Mouse (Mus musculus) MEL (cell line): ENCODE measurements around the gene Ccna1. TPM values are rescaled to one million over a fixed set of nuclear protein-coding genes. Genes with fewer than 3 reads are reported as not detected.

Source experiments
- DNase-seq: peaks from one replicate; pipeline ENCODE4 v3.0.0; 2011; ENCODE audit warnings: low read depth, low spot score
- H3K27ac ChIP-seq: 2 replicates; pipeline ENCODE4 v1.5.1; 2012; ENCODE audit warnings: low read depth, mild to moderate bottlenecking, control low read depth, low read length, moderate library complexity; ENCODE audit not compliant: control insufficient read depth
- H3K27me3 ChIP-seq, 2 experiments: fragments of 150-350 bp in 1 of 2; sonication (generic) in 1 of 2; 2 replicates each; pipeline ENCODE4 v1.6.1; 2012; ENCODE audit warnings: low read length in 2 of 2, mild to moderate bottlenecking in 2 of 2, improper control_type of control experiment in 1 of 2, moderate library complexity in 1 of 2; ENCODE audit not compliant: insufficient read depth in 2 of 2, control insufficient read depth in 1 of 2
- H3K36me3 ChIP-seq, 2 experiments: 2 replicates each; pipeline ENCODE4 v1.6.1; 2012 to 2014; ENCODE audit warnings: low read length in 2 of 2, improper control_type of control experiment in 1 of 2, inconsistent platforms in 1 of 2, mild to moderate bottlenecking in 1 of 2; ENCODE audit not compliant: insufficient read depth in 2 of 2, control insufficient read depth in 1 of 2
- H3K4me1 ChIP-seq, 2 experiments: fragments of 150-350 bp in 1 of 2; sonication (generic) in 1 of 2; 2 replicates each; pipeline ENCODE4 v1.6.1; 2012; ENCODE audit warnings: low read length in 2 of 2, improper control_type of control experiment in 1 of 2, mild to moderate bottlenecking in 1 of 2; ENCODE audit not compliant: insufficient read depth in 2 of 2, control insufficient read depth in 1 of 2
- H3K4me3 ChIP-seq, 2 experiments: fragments of 150-350 bp in 1 of 2; sonication (generic) in 1 of 2; 2 replicates each; pipeline ENCODE4 v1.5.1; 2012; ENCODE audit warnings: low read depth in 2 of 2, low read length in 2 of 2, mild to moderate bottlenecking in 2 of 2, moderate library complexity in 2 of 2, control low read depth in 1 of 2, improper control_type of control experiment in 1 of 2; ENCODE audit not compliant: control insufficient read depth in 1 of 2, insufficient read depth in 1 of 2
- H3K79me2 ChIP-seq: 2 replicates; pipeline ENCODE4 v1.6.1; 2012; ENCODE audit warnings: mild to moderate bottlenecking, low read length, moderate library complexity; ENCODE audit not compliant: control insufficient read depth, poor library complexity, insufficient read depth
- H3K9ac ChIP-seq: 2 replicates; pipeline ENCODE4 v1.6.1; 2012; ENCODE audit warnings: low read depth, mild to moderate bottlenecking, control low read depth, low read length, moderate library complexity; ENCODE audit not compliant: control insufficient read depth, poor library complexity, severe bottlenecking
- H3K9me3 ChIP-seq: fragments of 150-350 bp; sonication (generic); replicated peaks from 2 replicates; pipeline ENCODE4 v1.6.1; 2012; ENCODE audit warnings: mild to moderate bottlenecking, low read length, improper control_type of control experiment, moderate library complexity; ENCODE audit not compliant: insufficient read depth
- BHLHE40 ChIP-seq: IDR thresholded peaks from 2 replicates; pipeline ENCODE4 v1.6.1; 2012; ENCODE audit warnings: low read depth, mild to moderate bottlenecking, inconsistent platforms, low read length, improper control_type of control experiment, borderline replicate concordance
- CHD1 ChIP-seq: IDR thresholded peaks from 2 replicates; pipeline ENCODE4 v1.6.1; 2012; ENCODE audit warnings: low read depth, mild to moderate bottlenecking, inconsistent platforms, low read length, improper control_type of control experiment
- CTCF ChIP-seq, 3 experiments: IDR thresholded peaks in 2 of 3; conservative IDR thresholded peaks in 1 of 3; 2 replicates each; pipeline ENCODE4 v1.5.1; 2011 to 2012; ENCODE audit warnings: low read length in 3 of 3, low read depth in 2 of 3, mild to moderate bottlenecking in 2 of 3, improper control_type of control experiment in 1 of 3, inconsistent platforms in 1 of 3, mixed read lengths in 1 of 3, moderate library complexity in 1 of 3; ENCODE audit not compliant: control insufficient read depth in 1 of 3, insufficient read depth in 1 of 3, poor library complexity in 1 of 3, severe bottlenecking in 1 of 3
- E2F4 ChIP-seq: IDR thresholded peaks from 2 replicates; pipeline ENCODE4 v1.6.1; 2011; ENCODE audit warnings: low read depth, low read length, improper control_type of control experiment, borderline replicate concordance
- EP300 ChIP-seq, 2 experiments: IDR thresholded peaks; 2 replicates each; pipeline ENCODE4 v1.6.1; 2011; ENCODE audit warnings: improper control_type of control experiment in 2 of 2, low read length in 2 of 2, low read depth in 1 of 2, mild to moderate bottlenecking in 1 of 2
- ETS1 ChIP-seq: IDR thresholded peaks from 2 replicates; pipeline ENCODE4 v1.6.1; 2012; ENCODE audit warnings: low read depth, mild to moderate bottlenecking, inconsistent platforms, low read length, improper control_type of control experiment, moderate library complexity
- JUND ChIP-seq: IDR thresholded peaks from 2 replicates; pipeline ENCODE4 v1.6.1; 2011; ENCODE audit warnings: low read depth, mild to moderate bottlenecking, improper control_type of control experiment, low read length
- MAX ChIP-seq: IDR thresholded peaks from 2 replicates; pipeline ENCODE4 v1.6.1; 2011; ENCODE audit warnings: low read length, improper control_type of control experiment
- MXI1 ChIP-seq: IDR thresholded peaks from 2 replicates; pipeline ENCODE4 v1.6.1; 2011; ENCODE audit warnings: mild to moderate bottlenecking, low read depth, low read length, improper control_type of control experiment
- MYC ChIP-seq: IDR thresholded peaks from 2 replicates; pipeline ENCODE4 v1.6.1; 2011; ENCODE audit warnings: low read depth, mild to moderate bottlenecking, low read length, improper control_type of control experiment, moderate library complexity
- NELFE ChIP-seq: IDR thresholded peaks from 2 replicates; pipeline ENCODE4 v1.6.1; 2011; ENCODE audit warnings: low read depth, low read length, improper control_type of control experiment
- POLR2A ChIP-seq, 2 experiments: IDR thresholded peaks; 2 replicates each; pipeline ENCODE4 v1.6.1; 2011 to 2012; ENCODE audit warnings: low read length in 2 of 2, mild to moderate bottlenecking in 2 of 2, control low read depth in 1 of 2, improper control_type of control experiment in 1 of 2, low read depth in 1 of 2, moderate library complexity in 1 of 2; ENCODE audit not compliant: control insufficient read depth in 1 of 2, insufficient read depth in 1 of 2, poor library complexity in 1 of 2
- POLR2AphosphoS5 ChIP-seq: IDR thresholded peaks from 2 replicates; pipeline ENCODE4 v1.6.1; 2012; ENCODE audit warnings: low read depth, borderline replicate concordance, mild to moderate bottlenecking, inconsistent platforms, low read length, moderate library complexity, mixed read lengths
- RCOR1 ChIP-seq: IDR thresholded peaks from 2 replicates; pipeline ENCODE4 v1.6.1; 2012; ENCODE audit warnings: low read depth, mild to moderate bottlenecking, inconsistent platforms, low read length, improper control_type of control experiment
- SIN3A ChIP-seq: IDR thresholded peaks from 2 replicates; pipeline ENCODE4 v1.6.1; 2012; ENCODE audit warnings: low read length, improper control_type of control experiment, inconsistent platforms
- SMC3 ChIP-seq: IDR thresholded peaks from 2 replicates; pipeline ENCODE4 v1.6.1; 2011; ENCODE audit warnings: low read depth, low read length, improper control_type of control experiment
- UBTF ChIP-seq: IDR thresholded peaks from 2 replicates; pipeline ENCODE4 v1.6.1; 2012; ENCODE audit warnings: low read depth, mild to moderate bottlenecking, inconsistent platforms, low read length, improper control_type of control experiment, moderate library complexity, borderline replicate concordance; ENCODE audit not compliant: insufficient read depth
- USF1 ChIP-seq: IDR thresholded peaks from 2 replicates; pipeline ENCODE4 v1.6.1; 2014; ENCODE audit warnings: low read depth, mild to moderate bottlenecking, inconsistent platforms, low read length, improper control_type of control experiment, moderate library complexity
- USF2 ChIP-seq, 2 experiments: IDR thresholded peaks; 2 replicates each; pipeline ENCODE4 v1.6.1; 2011 to 2012; ENCODE audit warnings: improper control_type of control experiment in 2 of 2, low read length in 2 of 2, borderline replicate concordance in 1 of 2, inconsistent platforms in 1 of 2, low read depth in 1 of 2, mild to moderate bottlenecking in 1 of 2; ENCODE audit not compliant: insufficient read depth in 1 of 2
- ZKSCAN1 ChIP-seq: IDR thresholded peaks from 2 replicates; pipeline ENCODE4 v1.6.1; 2012; ENCODE audit warnings: low read depth, mild to moderate bottlenecking, inconsistent platforms, low read length, improper control_type of control experiment, moderate library complexity
- ZMIZ1 ChIP-seq: IDR thresholded peaks from 2 replicates; pipeline ENCODE4 v1.6.1; 2012; ENCODE audit warnings: low read depth, mild to moderate bottlenecking, inconsistent platforms, low read length, improper control_type of control experiment, moderate library complexity
- polyA plus RNA-seq, 2 experiments: library from polyadenylated mRNA; stranded (reverse) in 1 of 2; unstranded in 1 of 2; fragments of >175 nt in 1 of 2; fragments of >200 nt in 1 of 2; gene quantifications; 2 replicates each; pipeline versions ENCODE4 v1.2.1 to v1.2.4; 2012; ENCODE audit warnings: low replicate concordance in 2 of 2, low read depth in 1 of 2; ENCODE audit not compliant: insufficient read length in 2 of 2, insufficient read depth in 1 of 2, missing spikeins in 1 of 2
- total RNA-seq: library from RNA; depleted of rRNA; stranded (reverse); fragments of 300-350 nt; gene quantifications from 2 replicates; pipeline ENCODE4 v1.2.3, GENCODE M21; 2012

The Ccna1 gene
- total and polyA plus RNA-seq, 3 experiments: not detected

DNA sequence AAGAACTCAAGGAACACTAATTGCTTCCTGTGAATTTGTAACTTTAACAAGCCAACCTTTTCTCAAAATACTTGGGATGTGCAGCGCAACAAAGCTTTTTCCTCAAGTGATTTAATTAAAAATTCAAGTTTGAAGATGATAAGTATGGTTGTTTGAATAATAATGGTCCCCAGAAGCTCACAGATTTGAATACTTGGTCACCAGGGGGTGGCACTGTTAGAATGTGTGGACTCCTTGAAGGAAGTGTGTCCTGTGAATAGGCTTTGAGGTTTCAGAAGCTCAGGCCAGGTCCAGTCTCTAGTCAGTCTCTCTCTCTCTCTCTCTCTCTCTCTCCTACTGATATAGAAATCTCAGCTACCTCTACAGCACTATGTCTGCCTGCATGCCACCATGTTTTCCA is 32.0 kb downstream of the Ccna1 start:
- no peaks in the 10 kb centered on the region for H3K4me1 ChIP-seq
- no peak overlapping the region for H3K4me3 ChIP-seq
- H3K27me3 ChIP-seq: no peaks in the 10 kb centered on the region
- no peak for DNase-seq
- TF ChIP-seq USF1 (no peak), E2F4 (no peak), ZKSCAN1 (no peak), CHD1 (no peak), JUND (no peak), MAX (no peak), ETS1 (no peak), POLR2AphosphoS5 (no peak)
- no peak overlapping the region for H3K27ac ChIP-seq
- no peaks in the 10 kb centered on the region for H3K9me3 ChIP-seq
- no peaks in the 10 kb centered on the region for H3K36me3 ChIP-seq
- H3K79me2 ChIP-seq: no peaks in the 10 kb centered on the region
- no peak overlapping the region for H3K9ac ChIP-seq

DNA sequence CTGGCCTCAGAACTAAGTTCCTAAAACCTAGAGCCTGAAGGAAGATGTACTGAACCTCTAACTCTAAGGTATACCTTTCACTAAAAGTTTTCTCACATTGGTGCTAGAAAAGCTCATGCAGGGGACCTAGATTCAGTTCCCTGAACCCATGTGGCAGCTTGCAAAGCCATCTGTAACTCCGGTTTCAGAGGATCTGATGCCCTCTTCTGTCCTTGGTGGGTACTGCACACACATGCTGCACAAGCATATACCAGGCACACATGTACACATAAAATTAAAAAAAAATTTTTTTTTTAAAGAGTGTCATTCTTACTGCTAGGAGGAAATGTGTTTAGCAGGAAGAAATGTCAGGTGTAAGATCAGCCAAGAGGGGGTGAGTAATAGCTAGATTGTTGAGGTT is 33.1 kb downstream of the Ccna1 start:
- no peak overlapping the region for H3K27ac ChIP-seq
- H3K79me2 ChIP-seq: no peaks in the 10 kb centered on the region
- no peaks in the 10 kb centered on the region for H3K36me3 ChIP-seq
- TF ChIP-seq CTCF (IDR thresholded peaks at IDR 0.05 in 2 of 3, conservative IDR thresholded peaks at IDR 0.05 in 1 of 3; ENCODE audit: control insufficient read depth in 1 of 3, insufficient read depth in 1 of 3, low read depth in 2 of 3, low read length in 3 of 3, poor library complexity in 1 of 3, severe bottlenecking in 1 of 3): peak in 1 of 3 experiments; percentile 9; a peak in 2 of 6 replicates
- TF ChIP-seq NELFE: no peak
- H3K4me1 ChIP-seq: no peaks in the 10 kb centered on the region
- peak; percentile 8 for DNase-seq
- H3K4me3 ChIP-seq: no peak overlapping the region
- H3K9me3 ChIP-seq: no peaks in the 10 kb centered on the region
- H3K27me3 ChIP-seq: no peaks in the 10 kb centered on the region
- H3K9ac ChIP-seq: no peak overlapping the region

DNA sequence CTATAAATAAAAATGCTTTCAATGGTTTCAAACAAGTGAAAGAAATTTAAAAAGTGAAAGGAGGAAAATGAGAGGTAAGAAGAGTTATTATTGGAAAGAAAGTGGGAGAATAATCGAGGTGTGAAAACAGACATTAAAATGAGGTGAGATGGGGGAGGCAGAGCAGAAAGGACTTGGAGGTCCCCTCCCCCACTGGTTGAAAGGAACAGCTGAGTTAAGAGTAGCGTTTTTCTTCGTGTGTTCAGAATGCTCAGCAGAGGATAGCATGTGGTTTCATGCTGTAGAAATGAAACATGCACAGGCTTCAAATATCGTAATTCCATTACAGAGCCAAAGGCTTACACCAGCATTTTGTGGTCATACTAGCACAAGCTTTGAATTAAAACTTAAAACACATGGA is 42.8 kb downstream of the Ccna1 start:
- Histone ChIP-seq H3K36me3 (no peaks in the 10 kb centered on the region), H3K4me3 (no peak overlapping the region), H3K27ac (no peak overlapping the region), H3K9me3 (no peaks in the 10 kb centered on the region), H3K4me1 (no peaks in the 10 kb centered on the region), H3K79me2 (no peaks in the 10 kb centered on the region), H3K9ac (no peak overlapping the region), H3K27me3 (no peaks in the 10 kb centered on the region)
- DNase-seq: no peak
- no peak for TF ChIP-seq SIN3A

DNA sequence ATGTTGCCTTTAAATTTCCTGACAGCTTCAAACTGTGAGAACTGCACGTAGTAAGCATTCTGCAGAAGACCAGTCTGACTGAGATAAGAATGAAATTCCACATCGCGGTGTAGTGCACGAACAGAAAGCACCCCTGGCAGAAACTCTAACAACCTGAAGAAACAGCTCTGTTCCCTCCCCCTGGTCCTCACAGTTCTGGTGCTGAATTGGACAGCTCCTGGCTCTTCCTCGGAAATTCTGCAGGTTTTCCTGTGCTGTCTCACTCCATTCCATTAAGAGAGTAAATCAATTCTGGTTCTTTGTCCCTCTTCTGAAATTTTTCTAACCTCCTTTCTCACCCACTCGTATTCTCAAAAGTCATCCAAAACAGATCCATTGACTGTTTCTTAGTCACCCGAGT is 43.6 kb downstream of the Ccna1 start:
- H3K79me2 ChIP-seq: no peaks in the 10 kb centered on the region
- H3K36me3 ChIP-seq: no peaks in the 10 kb centered on the region
- DNase-seq: peak; percentile 18
- H3K27ac ChIP-seq: no peak overlapping the region
- no peaks in the 10 kb centered on the region for H3K27me3 ChIP-seq
- H3K4me3 ChIP-seq: no peak overlapping the region
- H3K9ac ChIP-seq: no peak overlapping the region
- no peaks in the 10 kb centered on the region for H3K4me1 ChIP-seq
- H3K9me3 ChIP-seq: no peaks in the 10 kb centered on the region
- TF ChIP-seq ZKSCAN1 (no peak), MYC (no peak), JUND (no peak), USF2 (IDR thresholded peaks at IDR 0.05; ENCODE audit: borderline replicate concordance in 1 of 2, insufficient read depth in 1 of 2, low read depth in 1 of 2, low read length in 2 of 2) (no peak), POLR2A (IDR thresholded peaks at IDR 0.05; ENCODE audit: control insufficient read depth in 1 of 2, insufficient read depth in 1 of 2, low read depth in 1 of 2, low read length in 2 of 2, poor library complexity in 1 of 2) (no peak), RCOR1 (no peak), UBTF (no peak), NELFE (no peak), EP300 (IDR thresholded peaks at IDR 0.05; ENCODE audit: low read depth in 1 of 2, low read length in 2 of 2) (no peak), E2F4 (no peak), BHLHE40 (no peak), USF1 (no peak), MXI1 (no peak), ZMIZ1 (no peak), SMC3 (no peak)
